Mouse (Mus musculus): Measurements from ENCODE around the gene Rin2.

- TF ChIP-seq POLR2A (IDR thresholded peaks at IDR 0.05; ENCODE audit: extremely low read depth, insufficient read depth, low read length) (no peak), CTCF (IDR thresholded peaks at IDR 0.05; ENCODE audit: low read depth, low read length) (no peak)
Observed at GRCm38 (mm10) chr2:145898106-145898505, 223.1 kb downstream of the Rin2 start.

Data from liver, adult 2 months (tissue).